Mouse (Mus musculus) heart, postnatal 0 days (tissue): ENCODE results near the gene Igf2bp2. TPM values are rescaled to one million over a fixed set of nuclear protein-coding genes. Genes with fewer than 3 reads are reported as not detected.

Experiments used
- ATAC-seq: fragments of 200-750 bp; cut with Nextera tagmentation; 2 replicates; pipeline ENCODE4 v1.8.0; 2017; ENCODE audit warnings: low read depth, moderate number of reproducible peaks, moderate library complexity; ENCODE audit not compliant: insufficient read depth
- DNase-seq: peaks from one replicate; pipeline ENCODE4 v3.0.0-alpha.2; 2016; ENCODE audit warnings: low spot score
- H3K27ac ChIP-seq: fragments of 300-500 bp; sonication (generic); 2 replicates; pipeline ENCODE4 v1.5.1; 2014; ENCODE audit warnings: low read depth, mild to moderate bottlenecking
- H3K27me3 ChIP-seq: fragments of 300-500 bp; sonication (generic); 2 replicates; pipeline ENCODE4 v1.6.1; 2014; ENCODE audit warnings: low read length, mixed read lengths; ENCODE audit not compliant: control insufficient read depth, insufficient read depth
- H3K36me3 ChIP-seq: fragments of 300-500 bp; sonication (generic); replicated peaks from 2 replicates; pipeline ENCODE4 v1.6.1; 2014; ENCODE audit warnings: low read length, mixed read lengths; ENCODE audit not compliant: control insufficient read depth, insufficient read depth
- H3K4me1 ChIP-seq: fragments of 300-500 bp; sonication (generic); 2 replicates; pipeline ENCODE4 v1.6.1; 2014; ENCODE audit warnings: antibody characterized with exemption; ENCODE audit not compliant: control insufficient read depth, insufficient read depth
- H3K4me2 ChIP-seq: fragments of 300-500 bp; sonication (generic); 2 replicates; pipeline ENCODE4 v1.6.1; 2014; ENCODE audit warnings: low read depth, mild to moderate bottlenecking, low read length, moderate library complexity
- H3K4me3 ChIP-seq: fragments of 300-500 bp; sonication (generic); 2 replicates; pipeline ENCODE4 v1.5.1; 2014; ENCODE audit warnings: low read depth, low read length
- H3K9ac ChIP-seq: fragments of 300-500 bp; sonication (generic); replicated peaks from 2 replicates; pipeline ENCODE4 v1.6.1; 2014; ENCODE audit warnings: low read depth, low read length, mixed read lengths
- H3K9me3 ChIP-seq: fragments of 300-500 bp; sonication (generic); replicated peaks from 2 replicates; pipeline ENCODE4 v1.6.1; 2016; ENCODE audit warnings: low read length; ENCODE audit not compliant: control insufficient read depth
- CTCF ChIP-seq: IDR thresholded peaks from 2 replicates; pipeline ENCODE4 v1.5.1; 2016; ENCODE audit warnings: antibody characterized with exemption, control low read depth, low read depth
- EP300 ChIP-seq: IDR thresholded peaks from 2 replicates; pipeline ENCODE4 v1.6.1; 2016; ENCODE audit warnings: antibody characterized with exemption, low read depth
- WGBS: fragments of 180-500 bp; shearing (Covaris S2); extraction: QIAGEN DNeasy Blood & Tissue Kit; methylation state at CpG from one replicate; pipeline ENCODE4 v1.1.7; 2014; 5-methylcytosine and 5-hydroxymethylcytosine counted together
- polyA plus RNA-seq: library from polyadenylated mRNA; unstranded; fragments of >200 nt; fragmentation: Nextera tagmentation; extraction: Ambion mirVana; gene quantifications from 2 replicates; pipeline ENCODE4 v1.2.1, GENCODE M21; 2015
- total RNA-seq: library from RNA; depleted of rRNA; stranded (reverse); fragments of >200 nt; gene quantifications from 2 replicates; pipeline ENCODE4 v1.2.3, GENCODE M21; 2014; ENCODE audit warnings: low replicate concordance; rRNA removed

Igf2bp2 gene
- total and polyA plus RNA-seq, 2 experiments from 2014 or later = 12.9 to 48.1 TPM

DNA sequence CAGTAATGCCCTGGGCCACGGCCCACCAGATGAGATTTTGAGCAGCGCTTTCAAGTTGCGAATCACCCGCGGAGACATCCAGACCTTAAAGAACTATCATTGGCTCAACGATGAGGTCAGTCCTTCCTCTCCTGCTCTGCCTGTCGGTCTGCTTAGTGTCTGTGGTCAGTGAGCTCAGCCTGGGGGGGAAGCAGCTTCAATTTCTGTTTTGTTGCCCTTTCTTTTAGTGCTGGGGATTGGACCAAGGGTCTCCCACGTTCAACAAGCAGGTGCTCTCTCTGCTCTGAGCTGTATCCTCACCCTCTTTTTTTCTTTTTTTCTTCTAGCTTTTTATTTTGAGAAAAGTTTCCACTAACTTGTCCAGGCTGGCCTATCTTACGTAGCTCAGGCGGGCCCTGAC is 124.5 kb downstream of the Igf2bp2 start:
- H3K27me3 ChIP-seq = no peaks in the 10 kb centered on the region
- 88% methylated on average over 10 of the region's 10 CpGs for WGBS
- no peaks in the 10 kb centered on the region for H3K4me1 ChIP-seq
- ATAC-seq = no peak
- DNase-seq = no peak
- TF ChIP-seq CTCF (no peak), EP300 (no peak)
- no peak overlapping the region for H3K4me3 ChIP-seq
- H3K9me3 ChIP-seq = no peaks in the 10 kb centered on the region
- H3K9ac ChIP-seq = no peak overlapping the region
- H3K36me3 ChIP-seq = peaks cover 56% of the 10 kb centered on the region
- no peak overlapping the region for H3K27ac ChIP-seq
- no peak overlapping the region for H3K4me2 ChIP-seq

- Histone ChIP-seq H3K9me3 (no peaks in the 10 kb centered on the region), H3K4me3 (no peak overlapping the region), H3K27ac (no peak overlapping the region), H3K4me2 (no peak overlapping the region), H3K4me1 (no peaks in the 10 kb centered on the region), H3K27me3 (no peaks in the 10 kb centered on the region), H3K9ac (no peak overlapping the region), H3K36me3 (peaks cover 87% of the 10 kb centered on the region)
- no peak for DNase-seq
- 75% methylated on average over 5 of the region's 5 CpGs for WGBS
- TF ChIP-seq CTCF (no peak), EP300 (no peak)
- ATAC-seq = no peak
Measured at GRCm38 (mm10) chr16:22027474-22027873, 135.6 kb downstream of the Igf2bp2 start.

GRCm38 (mm10) chr16:22022122-22022521 is 141.0 kb downstream of the Igf2bp2 start:
- Histone ChIP-seq H3K27ac (no peak overlapping the region), H3K9me3 (0 out of 2 replicates have a peak, but pooled peaks cover 6% of the 10 kb centered on the region), H3K27me3 (no peaks in the 10 kb centered on the region), H3K4me2 (no peak overlapping the region), H3K36me3 (peaks cover 70% of the 10 kb centered on the region), H3K4me1 (no peaks in the 10 kb centered on the region), H3K4me3 (no peak overlapping the region), H3K9ac (no peak overlapping the region)
- TF ChIP-seq CTCF (peak; percentile 38), EP300 (no peak)
- ATAC-seq = no peak
- DNase-seq = peak; percentile 5
- 98% methylated on average over 2 of the region's 2 CpGs for WGBS

- 79% methylated on average over 1 of the region's 1 CpGs for WGBS
- H3K36me3 ChIP-seq = peaks cover 45% of the 10 kb centered on the region
Measured at GRCm38 (mm10) chr16:22015569-22015968, 147.5 kb downstream of the Igf2bp2 start.

GRCm38 (mm10) chr16:22009596-22009995 is 153.5 kb downstream of the Igf2bp2 start:
- peak overlapping the region; percentile 94 for H3K9ac ChIP-seq
- peak overlapping the region; percentile 99 for H3K4me3 ChIP-seq
- DNase-seq = peak; percentile 30
- peak overlapping the region; percentile 81 for H3K27ac ChIP-seq
- WGBS = under 1% methylated on average over 42 of the region's 51 CpGs
- peak overlapping the region; percentile 92 for H3K4me2 ChIP-seq
- TF ChIP-seq CTCF (no peak), EP300 (no peak)
- H3K36me3 ChIP-seq = 0 out of 2 replicates have a peak, but pooled peaks cover under 1% of the 10 kb centered on the region
- ATAC-seq = peak; percentile 54
- H3K9me3 ChIP-seq = no peaks in the 10 kb centered on the region
- peaks cover 10% of the 10 kb centered on the region for H3K4me1 ChIP-seq
- no peaks in the 10 kb centered on the region for H3K27me3 ChIP-seq

More at GRCm38 (mm10) chr16:22015569-22015968, 147.5 kb downstream of the Igf2bp2 start:
- H3K9ac ChIP-seq = no peak overlapping the region
- no peaks in the 10 kb centered on the region for H3K9me3 ChIP-seq
- H3K27ac ChIP-seq = no peak overlapping the region
- no peak overlapping the region for H3K4me2 ChIP-seq
- H3K4me3 ChIP-seq = no peak overlapping the region
- DNase-seq = no peak
- H3K4me1 ChIP-seq = no peaks in the 10 kb centered on the region
- no peak for ATAC-seq
- no peak for TF ChIP-seq EP300
- TF ChIP-seq CTCF = no peak
- no peaks in the 10 kb centered on the region for H3K27me3 ChIP-seq

DNA sequence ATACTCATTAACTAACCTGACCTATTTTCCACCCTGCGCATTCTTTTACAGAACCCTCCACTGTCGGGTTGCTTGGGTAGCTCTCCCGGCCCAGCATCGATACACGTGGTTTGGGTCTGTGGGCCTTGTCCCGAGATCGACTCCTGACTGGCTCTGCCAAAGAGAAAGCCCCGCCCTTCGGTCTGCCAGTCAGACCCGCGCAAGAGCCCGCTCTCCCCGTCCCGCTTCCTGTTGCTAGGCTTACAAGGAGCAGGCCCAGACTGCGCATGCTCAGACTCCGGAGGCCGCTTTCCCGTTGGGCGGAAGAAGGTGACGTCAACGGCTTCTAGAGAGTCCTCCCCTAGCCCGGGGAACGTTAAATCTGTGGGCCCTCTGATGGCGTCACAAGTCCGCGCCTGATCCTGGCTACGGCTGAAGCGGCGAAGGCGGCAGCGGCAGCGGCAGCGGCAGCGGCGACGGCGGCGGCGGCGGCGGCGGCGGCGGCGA is 154.0 kb downstream of the Igf2bp2 start, which contains the start of gene Senp2:
TSS of gene Senp2 (plus strand) at position 386 of the 486 bp plus-strand sequence.
- no peaks in the 10 kb centered on the region for H3K36me3 ChIP-seq
- no peaks in the 10 kb centered on the region for H3K9me3 ChIP-seq
- H3K27me3 ChIP-seq = no peaks in the 10 kb centered on the region
- DNase-seq (peak; percentile 100), ATAC-seq (peak; percentile 99)
- peak within 1 kb of the TSS; percentile 81 for H3K27ac ChIP-seq
- under 1% methylated on average over 40 of the region's 45 CpGs for WGBS
- peak within 1 kb of the TSS; percentile 92 for H3K4me2 ChIP-seq
- H3K4me1 ChIP-seq = peaks cover 10% of the 10 kb centered on the region
- no peak for TF ChIP-seq EP300
- TF ChIP-seq CTCF = no peak
- H3K4me3 ChIP-seq = peak within 1 kb of the TSS; percentile 99
- peak within 1 kb of the TSS; percentile 94 for H3K9ac ChIP-seq

Other genes with a start within 250 kb of the Igf2bp2 start
- gene Tmem41a, start 215.7 kb downstream of the Igf2bp2 start, total RNA-seq = 22.4 and 57.2 TPM in 2 replicates
- gene Tmem41a, start 215.7 kb downstream of the Igf2bp2 start, polyA plus RNA-seq = 43.6 and 45.7 TPM in 2 replicates
- gene Liph, start 167.6 kb downstream of the Igf2bp2 start, total RNA-seq = 2.8 TPM in 1 of 2 replicates, not detected in the other
- gene Liph, start 167.6 kb downstream of the Igf2bp2 start, polyA plus RNA-seq = 0.12 and 0.37 TPM in 2 replicates
- gene Senp2, start 153.8 kb downstream of the Igf2bp2 start, total RNA-seq = 6.2 and 14.8 TPM in 2 replicates
- 10.5 and 14.8 TPM in 2 replicates for gene Senp2, start 153.8 kb downstream of the Igf2bp2 start, polyA plus RNA-seq
- 56.7 and 97.9 TPM in 2 replicates for gene Tra2b, start 102.7 kb upstream of the Igf2bp2 start, total RNA-seq
- gene Tra2b, start 102.7 kb upstream of the Igf2bp2 start, polyA plus RNA-seq = 123 and 125 TPM in 2 replicates